Mouse (Mus musculus) midbrain, embryonic 15.5 days (tissue): ENCODE measurements around the gene Naa15. TPM values are rescaled to one million over a fixed set of nuclear protein-coding genes. Genes with fewer than 3 reads are reported as not detected.
"Not testable (repeated sequence)": the region's sequence is repeated elsewhere in the genome, so short reads cannot be mapped to it uniquely, and the experiment has no call there.

Source experiments
- ATAC-seq: fragments of 200-750 bp; cut with Nextera tagmentation; replicated peaks from 2 replicates; pipeline ENCODE4 v1.8.0; 2017; ENCODE audit warnings: moderate TSS enrichment
- H3K27ac ChIP-seq: fragments of 300-500 bp; sonication (generic); 2 replicates; pipeline ENCODE4 v1.5.1; 2015; ENCODE audit warnings: mild to moderate bottlenecking, inconsistent platforms
- H3K27me3 ChIP-seq: fragments of 300-500 bp; sonication (generic); replicated peaks from 2 replicates; pipeline ENCODE4 v1.6.1; 2015; ENCODE audit warnings: inconsistent platforms
- H3K36me3 ChIP-seq: fragments of 300-500 bp; sonication (generic); replicated peaks from 2 replicates; pipeline ENCODE4 v1.6.1; 2015; ENCODE audit warnings: inconsistent platforms
- H3K4me1 ChIP-seq: fragments of 300-500 bp; sonication (generic); 2 replicates; pipeline ENCODE4 v1.6.1; 2015; ENCODE audit warnings: inconsistent platforms
- H3K4me2 ChIP-seq: fragments of 300-500 bp; sonication (generic); 2 replicates; pipeline ENCODE4 v1.6.1; 2015; ENCODE audit warnings: inconsistent platforms, mild to moderate bottlenecking, moderate library complexity
- H3K4me3 ChIP-seq: fragments of 300-500 bp; sonication (generic); 2 replicates; pipeline ENCODE4 v1.5.1; 2015; ENCODE audit warnings: mild to moderate bottlenecking, inconsistent platforms
- H3K9ac ChIP-seq: fragments of 300-500 bp; sonication (generic); 2 replicates; pipeline ENCODE4 v1.6.1; 2015; ENCODE audit warnings: mild to moderate bottlenecking, inconsistent platforms
- H3K9me3 ChIP-seq: fragments of 300-500 bp; sonication (generic); 2 replicates; pipeline ENCODE4 v1.6.1; 2016; ENCODE audit warnings: inconsistent platforms
- WGBS: fragments of 180-500 bp; shearing (Covaris S2); methylation state at CpG from one replicate; pipeline ENCODE4 v1.1.7; 2015; ENCODE audit warnings: mixed read lengths; 5-methylcytosine and 5-hydroxymethylcytosine counted together
- polyA plus RNA-seq: library from polyadenylated mRNA; unstranded; fragments of >200 nt; fragmentation: Nextera tagmentation; extraction: Ambion mirVana; gene quantifications from 2 replicates; pipeline ENCODE4 v1.2.1, GENCODE M21; 2015

Naa15 gene
- polyA plus RNA-seq, 1 experiment from 2014 or later: 48.7 TPM

- Histone ChIP-seq H3K9ac (0 out of 2 replicates have a peak within 1 kb of the TSS, but pooled peaks have one; percentile 23), H3K4me1 (peaks cover 11% of the 10 kb centered on the region), H3K9me3 (no peaks in the 10 kb centered on the region), H3K4me2 (peak within 1 kb of the TSS; percentile 78), H3K36me3 (no peaks in the 10 kb centered on the region), H3K4me3 (peak within 1 kb of the TSS; percentile 40), H3K27me3 (peaks cover 27% of the 10 kb centered on the region), H3K27ac (no peak within 1 kb of the TSS)
- 2% methylated on average over 41 of the region's 41 CpGs for WGBS
- peak; percentile 73 for ATAC-seq
These were observed 18.5 kb upstream of the Naa15 start, which contains the start of gene Mgarp for GRCm38 (mm10) chr3:51396219-51397068. Mgarp (minus strand) TSS chr3:51396738.

- no peak overlapping the region for H3K4me2 ChIP-seq
- H3K36me3 ChIP-seq: no peaks in the 10 kb centered on the region
- WGBS: 53% methylated on average over 15 of the region's 15 CpGs
- H3K27ac ChIP-seq: no peak overlapping the region
- no peaks in the 10 kb centered on the region for H3K9me3 ChIP-seq
- peaks cover 27% of the 10 kb centered on the region for H3K27me3 ChIP-seq
- no peak overlapping the region for H3K4me3 ChIP-seq
- no peak for ATAC-seq
- H3K9ac ChIP-seq: no peak overlapping the region
- peaks cover 11% of the 10 kb centered on the region for H3K4me1 ChIP-seq
These were observed 17.1 kb upstream of the Naa15 start for GRCm38 (mm10) chr3:51397700-51398299.

GRCm38 (mm10) chr3:51398667-51399066 lies 16.3 kb upstream of the Naa15 start:
- 11% methylated on average over 3 of the region's 3 CpGs for WGBS
- no peak overlapping the region for H3K27ac ChIP-seq
- H3K9me3 ChIP-seq: no peaks in the 10 kb centered on the region
- H3K4me1 ChIP-seq: peaks cover 11% of the 10 kb centered on the region
- peaks cover 27% of the 10 kb centered on the region for H3K27me3 ChIP-seq
- H3K36me3 ChIP-seq: no peaks in the 10 kb centered on the region
- no peak overlapping the region for H3K4me2 ChIP-seq
- H3K9ac ChIP-seq: no peak overlapping the region
- ATAC-seq: no peak
- H3K4me3 ChIP-seq: no peak overlapping the region

GRCm38 (mm10) chr3:51399531-51399930 lies 15.4 kb upstream of the Naa15 start:
- H3K4me3 ChIP-seq: no peak overlapping the region
- no peak for ATAC-seq
- H3K27me3 ChIP-seq: peaks cover 27% of the 10 kb centered on the region
- no peaks in the 10 kb centered on the region for H3K36me3 ChIP-seq
- H3K4me2 ChIP-seq: no peak overlapping the region
- peaks cover 11% of the 10 kb centered on the region for H3K4me1 ChIP-seq
- no peak overlapping the region for H3K27ac ChIP-seq
- no peak overlapping the region for H3K9ac ChIP-seq
- WGBS: 58% methylated on average over 4 of the region's 4 CpGs
- no peaks in the 10 kb centered on the region for H3K9me3 ChIP-seq

GRCm38 (mm10) chr3:51400682-51401081 lies 14.3 kb upstream of the Naa15 start:
- 67% methylated on average over 10 of the region's 10 CpGs for WGBS
- Histone ChIP-seq H3K9ac (no peak overlapping the region), H3K4me1 (peaks cover 11% of the 10 kb centered on the region)

GRCm38 (mm10) chr3:51402054-51402453 lies 12.9 kb upstream of the Naa15 start:
- not testable (repeated sequence) for H3K27me3 ChIP-seq, ATAC-seq, H3K4me1 ChIP-seq, H3K36me3 ChIP-seq, H3K9ac ChIP-seq, H3K4me2 ChIP-seq, H3K9me3 ChIP-seq, H3K27ac ChIP-seq, H3K4me3 ChIP-seq
- 72% methylated on average over 4 of the region's 4 CpGs for WGBS

More at GRCm38 (mm10) chr3:51400682-51401081, 14.3 kb upstream of the Naa15 start:
- Histone ChIP-seq H3K4me3 (no peak overlapping the region), H3K9me3 (no peaks in the 10 kb centered on the region), H3K4me2 (no peak overlapping the region), H3K27ac (no peak overlapping the region), H3K36me3 (no peaks in the 10 kb centered on the region), H3K27me3 (peaks cover 22% of the 10 kb centered on the region)
- ATAC-seq: no peak

- 94% methylated on average over 12 of the region's 12 CpGs for WGBS
- Histone ChIP-seq H3K4me2 (no peak overlapping the region), H3K27me3 (peaks cover 6% of the 10 kb centered on the region), H3K27ac (no peak overlapping the region), H3K36me3 (peaks cover 4% of the 10 kb centered on the region; the same call in 1 of the 2 replicates), H3K4me3 (no peak overlapping the region), H3K4me1 (peaks cover 11% of the 10 kb centered on the region), H3K9me3 (no peaks in the 10 kb centered on the region), H3K9ac (no peak overlapping the region)
- ATAC-seq: no peak
These were observed 12.3 kb upstream of the Naa15 start for GRCm38 (mm10) chr3:51402628-51403027.

GRCm38 (mm10) chr3:51407870-51408560 lies 6.9 kb upstream of the Naa15 start:
- 18% methylated on average over 20 of the region's 20 CpGs for WGBS
- peak overlapping the region; percentile 68 for H3K4me2 ChIP-seq
- H3K9ac ChIP-seq: peak overlapping the region; percentile 93
- 0 out of 2 replicates have a peak, but pooled peaks have one; percentile 4 for ATAC-seq
- H3K27ac ChIP-seq: peak overlapping the region; percentile 94
- no peaks in the 10 kb centered on the region for H3K27me3 ChIP-seq
- peak overlapping the region; percentile 94 for H3K4me3 ChIP-seq
- H3K4me1 ChIP-seq: peaks cover 15% of the 10 kb centered on the region
- H3K9me3 ChIP-seq: no peaks in the 10 kb centered on the region
- H3K36me3 ChIP-seq: peaks cover 4% of the 10 kb centered on the region; the same call in 1 of the 2 replicates

- WGBS: under 1% methylated on average over 40 of the region's 40 CpGs
- peaks cover 4% of the 10 kb centered on the region; the same call in 1 of the 2 replicates for H3K36me3 ChIP-seq
- no peaks in the 10 kb centered on the region for H3K27me3 ChIP-seq
- no peaks in the 10 kb centered on the region for H3K9me3 ChIP-seq
- ATAC-seq: peak; percentile 93
- H3K27ac ChIP-seq: peak within 1 kb of the TSS; percentile 94
- H3K4me1 ChIP-seq: peaks cover 15% of the 10 kb centered on the region
- H3K4me3 ChIP-seq: peak within 1 kb of the TSS; percentile 94
- peak within 1 kb of the TSS; percentile 68 for H3K4me2 ChIP-seq
- peak within 1 kb of the TSS; percentile 93 for H3K9ac ChIP-seq
These were observed 6.3 kb upstream of the Naa15 start, which contains the start of gene Ndufc1 for GRCm38 (mm10) chr3:51408561-51409183. Ndufc1 (minus strand) TSS chr3:51408988.

GRCm38 (mm10) chr3:51412457-51412856 lies 2.5 kb upstream of the Naa15 start:
- Histone ChIP-seq H3K27ac (no peak overlapping the region), H3K4me3 (no peak overlapping the region), H3K27me3 (no peaks in the 10 kb centered on the region), H3K4me2 (no peak overlapping the region), H3K4me1 (peaks cover 24% of the 10 kb centered on the region), H3K9me3 (no peaks in the 10 kb centered on the region), H3K9ac (no peak overlapping the region), H3K36me3 (no peaks in the 10 kb centered on the region)
- ATAC-seq: no peak
- WGBS: 94% methylated on average over 7 of the region's 7 CpGs

GRCm38 (mm10) chr3:51413276-51413675 lies 1.7 kb upstream of the Naa15 start:
- ATAC-seq: no peak
- Histone ChIP-seq H3K4me1 (peaks cover 24% of the 10 kb centered on the region), H3K27ac (no peak overlapping the region), H3K9ac (no peak overlapping the region), H3K27me3 (no peaks in the 10 kb centered on the region), H3K36me3 (no peaks in the 10 kb centered on the region), H3K4me3 (no peak overlapping the region), H3K9me3 (no peaks in the 10 kb centered on the region), H3K4me2 (no peak overlapping the region)
- 100% methylated on average over 1 of the region's 1 CpGs for WGBS

- Histone ChIP-seq H3K4me1 (peaks cover 31% of the 10 kb centered on the region), H3K27ac (peak overlapping the region; percentile 91), H3K9ac (peak overlapping the region; percentile 95), H3K4me2 (peak overlapping the region; percentile 84), H3K27me3 (no peaks in the 10 kb centered on the region), H3K36me3 (no peaks in the 10 kb centered on the region), H3K4me3 (peak overlapping the region; percentile 99), H3K9me3 (no peaks in the 10 kb centered on the region)
- under 1% methylated on average over 24 of the region's 30 CpGs for WGBS
- peak; percentile 70; the same call in 1 of the 2 replicates for ATAC-seq
These were observed 1.1 kb downstream of the Naa15 start for GRCm38 (mm10) chr3:51416073-51416363.
